Mouse (Mus musculus) layer of hippocampus, adult 9-11 months (tissue): ENCODE results near the gene Rflna.

ENCODE experiments used
- DNase-seq: peaks from one replicate; pipeline ENCODE4 v3.0.0; 2022

Rflna gene

DNA sequence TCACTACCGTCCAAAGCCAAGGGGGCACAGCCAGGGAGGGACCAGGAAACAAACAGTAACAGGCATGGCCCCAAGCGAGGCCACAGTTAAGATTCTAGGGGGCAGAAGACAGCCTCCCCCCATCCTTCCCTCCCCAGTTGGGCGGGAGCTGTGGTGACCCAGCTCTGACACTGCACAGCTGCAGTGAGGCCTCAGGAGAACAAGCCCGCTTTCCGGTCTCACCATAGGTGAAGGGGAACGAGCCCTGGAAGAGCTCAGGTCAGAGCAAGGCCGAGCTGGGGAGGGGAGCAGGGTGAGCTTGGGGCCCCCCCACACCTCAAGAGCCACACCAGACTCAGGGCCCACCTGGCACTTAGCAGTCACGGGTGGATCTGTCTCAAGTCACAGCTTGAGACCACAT, 52.9 kb downstream of the Rflna start:
- no peak for DNase-seq

DNA sequence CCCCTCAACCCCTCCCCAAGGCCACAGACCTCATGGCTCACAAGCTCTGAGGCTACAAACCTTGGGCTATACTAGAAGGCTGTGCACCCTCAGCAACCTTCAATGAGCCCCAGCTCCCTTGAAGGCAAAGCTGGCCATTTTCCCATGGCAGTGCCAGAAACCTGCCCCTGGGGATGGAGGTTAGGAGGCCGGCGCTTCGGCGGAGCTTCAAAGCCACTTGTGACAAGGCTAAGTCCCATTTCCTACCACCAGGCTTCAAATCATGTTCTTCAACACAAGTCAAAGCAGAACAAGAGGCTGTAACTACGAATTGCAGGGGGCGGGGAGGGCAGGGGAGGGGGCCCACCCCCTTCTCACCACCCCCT, 53.3 kb downstream of the Rflna start:
- no peak for DNase-seq

DNA sequence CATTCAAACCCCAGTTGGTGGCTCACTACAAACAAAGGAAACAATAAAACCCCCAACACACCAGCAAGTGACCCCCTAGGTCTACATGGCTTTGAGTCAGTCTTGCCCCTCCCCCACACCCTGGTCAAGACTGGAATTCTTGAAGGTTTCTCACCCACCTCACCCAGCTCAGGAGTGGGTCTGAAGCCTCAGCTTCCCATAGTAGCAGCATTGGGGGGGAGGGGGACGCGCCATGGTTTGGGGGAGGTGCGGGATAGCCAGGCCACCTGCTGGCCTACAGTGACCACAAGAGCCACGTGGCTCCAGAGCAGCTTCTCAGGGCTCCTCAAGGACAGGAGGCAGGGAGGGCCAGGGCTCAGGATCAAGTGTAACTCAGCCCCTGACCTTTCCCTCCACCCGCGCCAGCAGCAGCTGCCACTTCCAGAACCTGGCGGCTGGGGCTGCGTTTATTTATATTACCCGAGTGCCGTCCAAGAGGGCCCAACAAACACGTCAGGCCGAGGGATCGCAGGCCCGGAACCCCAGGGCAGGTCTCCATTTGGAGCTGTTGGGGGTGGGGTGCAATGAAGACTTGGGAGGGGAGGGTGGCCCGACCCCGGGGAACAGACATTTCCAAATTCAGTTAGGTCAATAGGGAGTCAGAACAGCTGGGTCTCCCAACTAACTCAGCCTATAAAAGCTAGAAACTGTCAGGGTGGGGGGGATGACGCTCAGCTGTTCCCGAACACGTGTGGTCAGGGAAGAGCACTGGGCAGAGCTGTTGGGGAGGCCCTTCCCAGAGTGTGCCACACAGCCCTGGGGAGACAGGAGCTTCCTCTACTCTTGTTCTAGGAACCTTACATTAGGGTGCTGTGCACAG, 53.9 kb downstream of the Rflna start:
- no peak for DNase-seq

DNA sequence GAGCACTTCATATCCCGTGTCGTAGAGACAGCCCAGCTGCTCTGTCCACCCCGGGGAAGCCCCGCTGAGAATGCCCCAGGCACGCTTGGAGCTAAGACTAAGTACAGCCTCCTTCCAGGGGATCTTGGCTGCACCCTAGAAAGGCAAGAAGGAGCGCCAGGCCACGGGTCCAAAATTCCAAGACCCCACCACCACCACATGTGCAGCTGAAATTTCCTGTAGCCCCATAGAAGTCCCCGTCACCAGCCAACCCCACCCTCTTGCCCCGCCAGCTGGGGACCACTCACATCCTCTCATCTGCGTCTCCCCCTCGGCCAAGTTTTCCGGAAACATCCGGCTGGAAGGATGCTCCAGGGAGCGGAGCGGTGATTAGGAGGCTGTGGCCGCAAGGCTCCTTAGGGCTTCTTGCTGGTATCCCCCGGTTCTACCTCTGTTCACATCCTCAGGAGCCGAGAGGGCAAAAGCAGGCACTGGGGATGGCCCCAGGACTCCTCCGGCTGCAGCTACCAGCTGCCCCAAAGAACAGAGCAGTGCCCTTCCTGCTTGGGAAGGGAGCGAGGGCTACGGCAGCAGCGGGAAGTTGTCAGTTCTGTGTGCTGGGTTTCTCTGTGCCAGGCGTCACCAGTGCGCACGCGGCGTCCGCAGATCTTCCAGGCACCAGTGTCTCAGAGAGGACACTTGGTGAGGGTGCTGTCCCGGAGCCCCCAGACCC, 54.7 kb downstream of the Rflna start:
- no peak for DNase-seq

DNA sequence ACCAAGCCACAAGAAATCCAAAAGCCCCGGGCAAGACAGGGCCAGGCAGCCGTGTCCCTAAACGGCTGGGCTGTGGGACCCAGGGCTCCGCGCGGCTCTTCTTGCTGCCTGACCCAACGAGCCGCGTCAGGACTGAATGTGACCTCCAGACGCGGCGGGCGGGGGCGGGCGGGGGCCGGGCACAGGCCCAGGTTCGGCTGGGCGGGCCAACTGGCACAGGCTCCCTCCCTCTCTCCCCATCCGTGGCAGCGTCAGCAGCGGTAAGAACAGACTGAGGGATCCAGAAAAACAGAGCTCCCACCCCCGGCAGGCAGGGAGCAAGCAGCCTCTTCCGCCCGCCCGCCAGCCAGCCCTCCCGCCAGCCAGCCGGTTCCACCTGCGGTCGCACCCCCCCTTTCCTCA, 55.2 kb downstream of the Rflna start:
- peak; percentile 80 for DNase-seq
